ENCODE assay signal across 31 mouse cellular contexts in the genomic region with DNA sequence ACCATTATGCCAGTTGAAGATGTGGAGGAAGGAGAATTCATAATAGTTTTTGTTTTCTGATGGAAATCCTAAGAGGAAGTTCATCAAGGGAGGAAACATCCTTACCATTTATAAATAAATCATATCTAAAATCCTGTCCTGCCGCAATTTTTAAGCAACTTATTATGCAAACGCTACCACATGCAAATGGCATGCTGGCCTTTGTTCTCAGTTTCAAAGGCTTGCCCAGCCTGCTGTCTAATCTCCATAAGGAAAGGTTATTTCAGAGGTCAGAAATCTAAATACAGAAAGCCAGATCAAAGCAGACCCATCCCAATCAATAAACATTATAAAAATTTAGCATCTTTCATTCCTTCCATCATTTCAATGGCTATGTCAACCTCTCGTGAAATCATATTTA. TPM values are rescaled to one million over a fixed set of nuclear protein-coding genes. Genes with fewer than 3 reads are reported as not detected.
DNase-seq lines count a peak whose midpoint lies in the region; ATAC-seq and TF ChIP-seq lines count a peak whose summit lies in the region.
"Had no signal": no experiment of that assay in that cellular context is flagged by ENCODE, and none has a peak within 500 bp of the region (broad histone marks: within the 10 kb centered on the region; RNA-seq: fewer than 3 reads in every experiment).

No protein-coding gene starts in this region.

- H3K9me3 ChIP-seq in hindbrain, embryonic 11.5 days (ENCODE audit: control insufficient read depth, low read length): no peaks in the 10 kb centered on the region
- no peaks in the 10 kb centered on the region for H3K9me3 ChIP-seq in hindbrain, postnatal 0 days (ENCODE audit: low read length)
- no peaks in the 10 kb centered on the region for H3K9me3 ChIP-seq in liver, embryonic 13.5 days (replicated peaks)
- H3K9me3 ChIP-seq in liver, embryonic 15.5 days (replicated peaks): no peaks in the 10 kb centered on the region
- H3K9me3 ChIP-seq in midbrain, embryonic 13.5 days: no peaks in the 10 kb centered on the region
- H3K9me3 ChIP-seq: G1E; heart, embryonic 12.5 days; intestine, embryonic 15.5 days; kidney, embryonic 15.5 days; neural tube, embryonic 13.5 days had no signal

- H3K9ac ChIP-seq in hindbrain, embryonic 11.5 days (ENCODE audit: low read depth, low read length): no peak overlapping the region
- no peak overlapping the region for H3K9ac ChIP-seq in hindbrain, postnatal 0 days (replicated peaks; ENCODE audit: low read length)
- H3K9ac ChIP-seq in liver, embryonic 13.5 days: no peak overlapping the region
- no peak overlapping the region for H3K9ac ChIP-seq in liver, embryonic 15.5 days
- H3K9ac ChIP-seq in midbrain, embryonic 13.5 days (replicated peaks): no peak overlapping the region
- H3K9ac ChIP-seq: heart, embryonic 12.5 days; hindbrain, embryonic 14.5 days; intestine, embryonic 15.5 days; kidney, embryonic 15.5 days; neural tube, embryonic 13.5 days had no signal

- WGBS in hindbrain, embryonic 11.5 days: 41% methylated on average over 3 of the region's 3 CpGs
- WGBS in hindbrain, postnatal 0 days: 40% methylated on average over 3 of the region's 3 CpGs
- 70% methylated on average over 3 of the region's 3 CpGs for WGBS in liver, embryonic 13.5 days (ENCODE audit: insufficient replicate concordance)
- 68% methylated on average over 3 of the region's 3 CpGs for WGBS in liver, embryonic 15.5 days (ENCODE audit: insufficient replicate concordance)
- WGBS in midbrain, embryonic 13.5 days: 30% methylated on average over 3 of the region's 3 CpGs

- H3K4me1 ChIP-seq in hindbrain, embryonic 11.5 days (replicated peaks; ENCODE audit: control insufficient read depth, insufficient read depth, low read length): peaks cover 6% of the 10 kb centered on the region
- peaks cover 6% of the 10 kb centered on the region for H3K4me1 ChIP-seq in hindbrain, postnatal 0 days (ENCODE audit: insufficient read depth, low read length)
- peaks cover 10% of the 10 kb centered on the region for H3K4me1 ChIP-seq in liver, embryonic 13.5 days (replicated peaks)
- H3K4me1 ChIP-seq in liver, embryonic 15.5 days (replicated peaks): peaks cover 6% of the 10 kb centered on the region; the same call in 1 of the 2 replicates
- peaks cover 47% of the 10 kb centered on the region for H3K4me1 ChIP-seq in midbrain, embryonic 13.5 days (replicated peaks)

- peak overlapping the region; percentile 27; the same call in 1 of the 2 replicates for H3K27ac ChIP-seq in hindbrain, embryonic 11.5 days (ENCODE audit: low read depth, low read length)
- H3K27ac ChIP-seq in hindbrain, postnatal 0 days: no peak overlapping the region
- no peak overlapping the region; the same call in 1 of the 2 replicates for H3K27ac ChIP-seq in liver, embryonic 13.5 days
- H3K27ac ChIP-seq in liver, embryonic 15.5 days (replicated peaks): no peak overlapping the region
- peak overlapping the region; percentile 71 for H3K27ac ChIP-seq in midbrain, embryonic 13.5 days
- H3K27ac ChIP-seq: hindbrain, embryonic 14.5 days; intestine, embryonic 15.5 days; kidney, embryonic 15.5 days; left cerebral cortex, adult 2 months; neural tube, embryonic 13.5 days had no signal

- no peaks in the 10 kb centered on the region for H3K27me3 ChIP-seq in hindbrain, embryonic 11.5 days (ENCODE audit: control insufficient read depth, insufficient read depth, low read length)
- no peaks in the 10 kb centered on the region for H3K27me3 ChIP-seq in hindbrain, postnatal 0 days (ENCODE audit: insufficient read depth, low read length)
- peaks cover 3% of the 10 kb centered on the region; the same call in 1 of the 2 replicates for H3K27me3 ChIP-seq in liver, embryonic 13.5 days
- H3K27me3 ChIP-seq in liver, embryonic 15.5 days: no peaks in the 10 kb centered on the region
- no peaks in the 10 kb centered on the region for H3K27me3 ChIP-seq in midbrain, embryonic 13.5 days
- H3K27me3 ChIP-seq: CH12.LX; heart, embryonic 12.5 days; intestine, embryonic 15.5 days; kidney, embryonic 15.5 days; neural tube, embryonic 13.5 days; Patski had no signal

- H3K4me3 ChIP-seq in hindbrain, embryonic 11.5 days (ENCODE audit: low read depth, low read length): no peak overlapping the region
- no peak overlapping the region for H3K4me3 ChIP-seq in hindbrain, postnatal 0 days (ENCODE audit: low read length)
- H3K4me3 ChIP-seq in liver, embryonic 13.5 days (replicated peaks): 0 out of 2 replicates have a peak overlapping the region, but pooled peaks have one; percentile 24
- H3K4me3 ChIP-seq in liver, embryonic 15.5 days (replicated peaks): peak overlapping the region; percentile 23
- no peak overlapping the region for H3K4me3 ChIP-seq in midbrain, embryonic 13.5 days (replicated peaks)
- H3K4me3 ChIP-seq: heart, embryonic 12.5 days; intestine, embryonic 15.5 days; kidney, embryonic 15.5 days; left cerebral cortex, adult 2 months; myocyte; neural tube, embryonic 13.5 days had no signal

- no peak for TF ChIP-seq CTCF in hindbrain, postnatal 0 days (IDR thresholded peaks at IDR 0.05; ENCODE audit: low read depth)

- ATAC-seq in hindbrain, embryonic 11.5 days (ENCODE audit: low FRiP score): no peak
- ATAC-seq in hindbrain, postnatal 0 days: no peak
- no peak for ATAC-seq in liver, embryonic 13.5 days (ENCODE audit: low read depth)
- no peak for ATAC-seq in liver, embryonic 15.5 days (ENCODE audit: insufficient read depth)
- no peak for ATAC-seq in midbrain, embryonic 13.5 days
- ATAC-seq: forebrain, embryonic 14.5 days; intestine, embryonic 15.5 days; Patski had no signal

- no peak for DNase-seq in hindbrain, embryonic 11.5 days (ENCODE audit: low spot score)
- DNase-seq in hindbrain, postnatal 0 days (ENCODE audit: low spot score): no peak
- no peak for DNase-seq in liver, embryonic 13.5 days
- DNase-seq in liver: no peak
- no peak for DNase-seq in cerebellum, adult 8-10 months
- DNase-seq: adrenal gland, adult 2 months; B cell, adult 2 months; cerebellum, adult 11-12 months; cerebellum, postnatal 14 days; heart, postnatal 10 days; lung, postnatal 4 days; retina, postnatal 1 day; right cerebral cortex, postnatal 25 days; spleen, adult 18-20 months had no signal

- H3K4me2 ChIP-seq in hindbrain, embryonic 11.5 days (replicated peaks; ENCODE audit: low read depth, low read length): no peak overlapping the region
- H3K4me2 ChIP-seq in hindbrain, postnatal 0 days (ENCODE audit: low read depth, low read length): no peak overlapping the region
- peak overlapping the region; percentile 26 for H3K4me2 ChIP-seq in liver, embryonic 13.5 days
- H3K4me2 ChIP-seq in liver, embryonic 15.5 days: peak overlapping the region; percentile 38
- no peak overlapping the region for H3K4me2 ChIP-seq in midbrain, embryonic 13.5 days (replicated peaks)
- H3K4me2 ChIP-seq: heart, embryonic 12.5 days; hindbrain, embryonic 14.5 days; intestine, embryonic 15.5 days; kidney, embryonic 15.5 days; neural tube, embryonic 13.5 days had no signal

- H3K36me3 ChIP-seq in hindbrain, embryonic 11.5 days (ENCODE audit: control insufficient read depth, insufficient read depth, low read length): no peaks in the 10 kb centered on the region
- H3K36me3 ChIP-seq in hindbrain, postnatal 0 days (ENCODE audit: insufficient read depth, low read length): no peaks in the 10 kb centered on the region
- no peaks in the 10 kb centered on the region for H3K36me3 ChIP-seq in liver, embryonic 13.5 days
- H3K36me3 ChIP-seq in liver, embryonic 15.5 days (replicated peaks): no peaks in the 10 kb centered on the region
- H3K36me3 ChIP-seq in midbrain, embryonic 13.5 days: no peaks in the 10 kb centered on the region
- H3K36me3 ChIP-seq: G1E; heart, embryonic 12.5 days; intestine, embryonic 15.5 days; kidney, embryonic 15.5 days; neural tube, embryonic 13.5 days had no signal

RNA-seq across cellular contexts. Expression of a gene that starts 1.9 kb away (rescaled TPM):
- not detected in 2 replicates for polyA plus RNA-seq in hindbrain, embryonic 11.5 days (2014; fragmentation: Nextera tagmentation; extraction: Ambion mirVana)
- 7.3 TPM in 1 of 2 replicates, not detected in the other for total RNA-seq in hindbrain, postnatal 0 days (2014; rRNA removed)
- polyA plus RNA-seq in hindbrain, postnatal 0 days (2015; fragmentation: Nextera tagmentation; extraction: Ambion mirVana): 0.11 and 0.26 TPM in 2 replicates
- 24.4 and 25.8 TPM in 2 replicates for polyA plus RNA-seq in liver, embryonic 13.5 days (2015; fragmentation: Nextera tagmentation; extraction: Ambion mirVana)
- 42.0 and 46.9 TPM in 2 replicates for polyA plus RNA-seq in liver, embryonic 15.5 days (2015; fragmentation: Nextera tagmentation; extraction: Ambion mirVana)
- polyA plus RNA-seq in midbrain, embryonic 13.5 days (2015; fragmentation: Nextera tagmentation; extraction: Ambion mirVana): 0.17 TPM in 1 of 2 replicates, not detected in the other
- total RNA-seq: CH12.LX; G1E; granulocyte monocyte progenitor cell, adult 5-6 weeks; left cerebral cortex, postnatal 36 days; megakaryocyte-erythroid progenitor cell, adult 5-6 weeks had no signal
- polyA plus RNA-seq: adrenal gland, adult 2 months; embryonic facial prominence, embryonic 11.5 days; forebrain, embryonic 14.5 days; G1E had no signal

RNA-seq across cellular contexts. Expression of a gene that starts 42.2 kb away (rescaled TPM):
- polyA plus RNA-seq in hindbrain, embryonic 11.5 days (2014; fragmentation: Nextera tagmentation; extraction: Ambion mirVana): 42.1 and 45.6 TPM in 2 replicates
- 6.8 and 17.9 TPM in 2 replicates for total RNA-seq in hindbrain, postnatal 0 days (2014; rRNA removed)
- polyA plus RNA-seq in hindbrain, postnatal 0 days (2015; fragmentation: Nextera tagmentation; extraction: Ambion mirVana): 13.1 and 13.8 TPM in 2 replicates
- polyA plus RNA-seq in liver, embryonic 13.5 days (2015; fragmentation: Nextera tagmentation; extraction: Ambion mirVana): 14.6 and 19.6 TPM in 2 replicates
- 12.8 and 13.7 TPM in 2 replicates for polyA plus RNA-seq in liver, embryonic 15.5 days (2015; fragmentation: Nextera tagmentation; extraction: Ambion mirVana)
- polyA plus RNA-seq in midbrain, embryonic 13.5 days (2015; fragmentation: Nextera tagmentation; extraction: Ambion mirVana): 25.3 and 29.8 TPM in 2 replicates

RNA-seq across cellular contexts. Expression of a gene that starts 42.3 kb away (rescaled TPM):
- polyA plus RNA-seq in hindbrain, embryonic 11.5 days (2014; fragmentation: Nextera tagmentation; extraction: Ambion mirVana): 50.5 and 50.8 TPM in 2 replicates
- total RNA-seq in hindbrain, postnatal 0 days (2014; rRNA removed): 18.9 and 21.7 TPM in 2 replicates
- 21.4 and 21.6 TPM in 2 replicates for polyA plus RNA-seq in hindbrain, postnatal 0 days (2015; fragmentation: Nextera tagmentation; extraction: Ambion mirVana)
- 11.5 and 14.2 TPM in 2 replicates for polyA plus RNA-seq in liver, embryonic 13.5 days (2015; fragmentation: Nextera tagmentation; extraction: Ambion mirVana)
- polyA plus RNA-seq in liver, embryonic 15.5 days (2015; fragmentation: Nextera tagmentation; extraction: Ambion mirVana): 7.3 and 7.6 TPM in 2 replicates
- polyA plus RNA-seq in midbrain, embryonic 13.5 days (2015; fragmentation: Nextera tagmentation; extraction: Ambion mirVana): 40.2 and 40.8 TPM in 2 replicates

Comparison
In these comparisons a context has a peak if more than half of its experiments do, and no peak if none do; other contexts are left out.
1. H3K27ac ChIP-seq: peak in hindbrain, embryonic 11.5 days (single experiment) and midbrain, embryonic 13.5 days (single experiment); none in hindbrain, postnatal 0 days (single experiment), liver, embryonic 13.5 days (single experiment) and liver, embryonic 15.5 days (single experiment).
2. H3K4me2 ChIP-seq: peak in liver, embryonic 13.5 days (single experiment) and liver, embryonic 15.5 days (single experiment); none in hindbrain, embryonic 11.5 days (single experiment), hindbrain, postnatal 0 days (single experiment) and midbrain, embryonic 13.5 days (single experiment).
3. H3K4me3 ChIP-seq: peak in liver, embryonic 13.5 days (single experiment) and liver, embryonic 15.5 days (single experiment); none in hindbrain, embryonic 11.5 days (single experiment), hindbrain, postnatal 0 days (single experiment) and midbrain, embryonic 13.5 days (single experiment).
4. RNA of a gene that starts 1.9 kb away (polyA plus RNA-seq): 42.0 to 46.9 TPM in liver, embryonic 15.5 days and 24.4 to 25.8 TPM in liver, embryonic 13.5 days; 0.11 to 0.26 TPM in hindbrain, postnatal 0 days, 0.17 TPM in midbrain, embryonic 13.5 days and not detected in hindbrain, embryonic 11.5 days; every median in the first group is over 10 times any median in the second.